Mouse (Mus musculus) neural tube, embryonic 13.5 days (tissue): ENCODE results near the gene Mllt6. TPM values are rescaled to one million over a fixed set of nuclear protein-coding genes. Genes with fewer than 3 reads are reported as not detected.

ENCODE experiments used
- ATAC-seq: fragments of 200-750 bp; cut with Nextera tagmentation; 2 replicates; pipeline ENCODE4 v1.8.0; 2017; ENCODE audit warnings: low read depth, mild to moderate bottlenecking, moderate TSS enrichment, moderate library complexity
- H3K27ac ChIP-seq: fragments of 300-500 bp; sonication (generic); replicated peaks from 2 replicates; pipeline ENCODE4 v1.5.1; 2015; ENCODE audit warnings: moderate library complexity, mild to moderate bottlenecking, inconsistent platforms
- H3K27me3 ChIP-seq: fragments of 300-500 bp; sonication (generic); 2 replicates; pipeline ENCODE4 v1.6.1; 2015; ENCODE audit warnings: mild to moderate bottlenecking, inconsistent platforms
- H3K36me3 ChIP-seq: fragments of 300-500 bp; sonication (generic); 2 replicates; pipeline ENCODE4 v1.6.1; 2015; ENCODE audit warnings: mild to moderate bottlenecking, inconsistent platforms
- H3K4me1 ChIP-seq: fragments of 300-500 bp; sonication (generic); replicated peaks from 2 replicates; pipeline ENCODE4 v1.6.1; 2015; ENCODE audit warnings: inconsistent platforms
- H3K4me2 ChIP-seq: fragments of 300-500 bp; sonication (generic); 2 replicates; pipeline ENCODE4 v1.6.1; 2015; ENCODE audit warnings: inconsistent platforms, mild to moderate bottlenecking, moderate library complexity
- H3K4me3 ChIP-seq: fragments of 300-500 bp; sonication (generic); 2 replicates; pipeline ENCODE4 v1.5.1; 2015; ENCODE audit warnings: mild to moderate bottlenecking, inconsistent platforms
- H3K9ac ChIP-seq: fragments of 300-500 bp; sonication (generic); 2 replicates; pipeline ENCODE4 v1.6.1; 2015; ENCODE audit warnings: moderate library complexity, mild to moderate bottlenecking, inconsistent platforms
- H3K9me3 ChIP-seq: fragments of 300-500 bp; sonication (generic); 2 replicates; pipeline ENCODE4 v1.6.1; 2016; ENCODE audit warnings: inconsistent platforms
- WGBS: fragments of 180-500 bp; shearing (Covaris S2); methylation state at CpG from one replicate; pipeline ENCODE4 v1.1.7; 2015; 5-methylcytosine and 5-hydroxymethylcytosine counted together
- polyA plus RNA-seq: library from polyadenylated mRNA; unstranded; fragments of >200 nt; fragmentation: Nextera tagmentation; extraction: Ambion mirVana; gene quantifications from 2 replicates; pipeline ENCODE4 v1.2.1, GENCODE M21; 2015

Gene Mllt6
- polyA plus RNA-seq, result 3.2 and 3.4 TPM in 2 replicates

- under 1% methylated on average over 44 of the region's 76 CpGs for WGBS
- Histone ChIP-seq H3K4me1 (peaks cover 56% of the 10 kb centered on the region), H3K36me3 (peaks cover 28% of the 10 kb centered on the region)
These were observed at the start of gene Mllt6 for GRCm38 (mm10) chr11:97662893-97663527. Gene Mllt6, plus strand, starts transcription at chr11:97663414.

GRCm38 (mm10) chr11:97615276-97615675, 47.9 kb upstream of the Mllt6 start:
- Histone ChIP-seq H3K4me3 (no peak overlapping the region), H3K4me2 (no peak overlapping the region), H3K36me3 (no peaks in the 10 kb centered on the region), H3K4me1 (no peaks in the 10 kb centered on the region), H3K27me3 (peaks cover 28% of the 10 kb centered on the region), H3K9me3 (no peaks in the 10 kb centered on the region), H3K27ac (no peak overlapping the region), H3K9ac (no peak overlapping the region)
- no peak for ATAC-seq
- 77% methylated on average over 4 of the region's 4 CpGs for WGBS

More at GRCm38 (mm10) chr11:97662893-97663527, at the start of gene Mllt6:
- Histone ChIP-seq H3K4me3 (peak within 1 kb of the TSS; percentile 92), H3K27me3 (peaks cover 21% of the 10 kb centered on the region), H3K27ac (peak within 1 kb of the TSS; percentile 88), H3K9ac (peak within 1 kb of the TSS; percentile 93), H3K9me3 (no peaks in the 10 kb centered on the region), H3K4me2 (peak within 1 kb of the TSS; percentile 83)
- peak; percentile 70 for ATAC-seq

GRCm38 (mm10) chr11:97618368-97618767, 44.8 kb upstream of the Mllt6 start:
- Histone ChIP-seq H3K4me1 (no peaks in the 10 kb centered on the region), H3K4me3 (no peak overlapping the region), H3K27ac (no peak overlapping the region), H3K9me3 (no peaks in the 10 kb centered on the region), H3K27me3 (peaks cover 32% of the 10 kb centered on the region), H3K36me3 (no peaks in the 10 kb centered on the region), H3K4me2 (no peak overlapping the region), H3K9ac (no peak overlapping the region)
- ATAC-seq, result no peak
- WGBS, result 60% methylated on average over 11 of the region's 11 CpGs

DNA sequence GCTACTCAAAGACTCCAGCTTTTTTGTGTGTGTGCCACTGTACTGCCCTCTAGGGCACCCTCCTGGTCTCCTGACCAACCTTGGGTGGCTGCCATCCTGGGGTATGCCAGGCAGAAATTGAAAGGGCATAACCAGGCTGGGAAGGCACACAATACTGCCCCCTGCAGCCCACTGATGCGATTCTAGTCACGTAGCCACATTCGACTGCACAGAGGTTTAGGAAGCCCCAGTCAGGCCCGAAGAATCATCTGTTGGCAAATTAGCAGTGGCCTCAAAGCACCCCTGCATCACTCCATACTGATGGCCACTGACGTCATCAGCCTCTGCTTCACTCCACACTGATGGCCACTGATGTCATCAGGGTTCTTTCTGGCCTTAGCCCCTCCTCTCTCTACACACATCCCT, 43.8 kb upstream of the Mllt6 start:
- Histone ChIP-seq H3K4me1 (no peaks in the 10 kb centered on the region), H3K4me3 (no peak overlapping the region), H3K4me2 (no peak overlapping the region), H3K27ac (no peak overlapping the region), H3K9me3 (no peaks in the 10 kb centered on the region), H3K27me3 (peaks cover 42% of the 10 kb centered on the region), H3K9ac (no peak overlapping the region), H3K36me3 (no peaks in the 10 kb centered on the region)
- WGBS, result 44% methylated on average over 5 of the region's 5 CpGs
- ATAC-seq, result peak; percentile 72

GRCm38 (mm10) chr11:97622440-97622839, 40.8 kb upstream of the Mllt6 start:
- H3K4me2 ChIP-seq, result no peak overlapping the region
- H3K4me3 ChIP-seq, result no peak overlapping the region
- WGBS, result 2% methylated on average over 6 of the region's 6 CpGs
- peaks cover 8% of the 10 kb centered on the region for H3K4me1 ChIP-seq
- H3K27ac ChIP-seq, result no peak overlapping the region
- H3K9ac ChIP-seq, result no peak overlapping the region
- peaks cover 58% of the 10 kb centered on the region for H3K27me3 ChIP-seq
- no peaks in the 10 kb centered on the region for H3K9me3 ChIP-seq
- no peaks in the 10 kb centered on the region for H3K36me3 ChIP-seq
- no peak for ATAC-seq

GRCm38 (mm10) chr11:97623166-97623565, 40.0 kb upstream of the Mllt6 start:
- no peak for ATAC-seq
- 62% methylated on average over 9 of the region's 9 CpGs for WGBS
- peaks cover 58% of the 10 kb centered on the region for H3K27me3 ChIP-seq

GRCm38 (mm10) chr11:97625551-97625950, 37.7 kb upstream of the Mllt6 start:
- Histone ChIP-seq H3K27me3 (peaks cover 71% of the 10 kb centered on the region), H3K9ac (no peak overlapping the region), H3K4me1 (peaks cover 27% of the 10 kb centered on the region), H3K4me2 (no peak overlapping the region), H3K36me3 (no peaks in the 10 kb centered on the region), H3K4me3 (no peak overlapping the region), H3K27ac (no peak overlapping the region), H3K9me3 (no peaks in the 10 kb centered on the region)
- 84% methylated on average over 5 of the region's 5 CpGs for WGBS
- ATAC-seq, result no peak

More at GRCm38 (mm10) chr11:97623166-97623565, 40.0 kb upstream of the Mllt6 start:
- H3K4me1 ChIP-seq, result peaks cover 15% of the 10 kb centered on the region
- H3K27ac ChIP-seq, result no peak overlapping the region
- no peaks in the 10 kb centered on the region for H3K9me3 ChIP-seq
- no peak overlapping the region for H3K4me2 ChIP-seq
- H3K9ac ChIP-seq, result no peak overlapping the region
- no peaks in the 10 kb centered on the region for H3K36me3 ChIP-seq
- H3K4me3 ChIP-seq, result no peak overlapping the region

- H3K36me3 ChIP-seq, result no peaks in the 10 kb centered on the region
- H3K27ac ChIP-seq, result no peak overlapping the region
- no peak overlapping the region for H3K4me2 ChIP-seq
- ATAC-seq, result no peak
- peaks cover 27% of the 10 kb centered on the region for H3K4me1 ChIP-seq
- peaks cover 80% of the 10 kb centered on the region for H3K27me3 ChIP-seq
- H3K9me3 ChIP-seq, result no peaks in the 10 kb centered on the region
- WGBS, result 9% methylated on average over 13 of the region's 13 CpGs
- H3K9ac ChIP-seq, result no peak overlapping the region
- no peak overlapping the region for H3K4me3 ChIP-seq
These were observed 36.8 kb upstream of the Mllt6 start for GRCm38 (mm10) chr11:97626431-97626830.

GRCm38 (mm10) chr11:97626850-97627249, 36.4 kb upstream of the Mllt6 start:
- 8% methylated on average over 10 of the region's 10 CpGs for WGBS
- no peak overlapping the region for H3K4me2 ChIP-seq
- peaks cover 84% of the 10 kb centered on the region for H3K27me3 ChIP-seq
- no peak for ATAC-seq
- peaks cover 27% of the 10 kb centered on the region for H3K4me1 ChIP-seq
- no peak overlapping the region for H3K27ac ChIP-seq
- no peak overlapping the region for H3K9ac ChIP-seq
- H3K4me3 ChIP-seq, result no peak overlapping the region
- H3K36me3 ChIP-seq, result no peaks in the 10 kb centered on the region
- no peaks in the 10 kb centered on the region for H3K9me3 ChIP-seq

- Histone ChIP-seq H3K27me3 (peaks cover 85% of the 10 kb centered on the region), H3K4me3 (peak overlapping the region; percentile 66), H3K36me3 (no peaks in the 10 kb centered on the region), H3K27ac (no peak overlapping the region), H3K9ac (no peak overlapping the region), H3K4me1 (peaks cover 27% of the 10 kb centered on the region), H3K9me3 (no peaks in the 10 kb centered on the region), H3K4me2 (peak overlapping the region; percentile 79)
- ATAC-seq, result no peak
- 2% methylated on average over 30 of the region's 30 CpGs for WGBS
These were observed 35.5 kb upstream of the Mllt6 start for GRCm38 (mm10) chr11:97627556-97628302.

DNA sequence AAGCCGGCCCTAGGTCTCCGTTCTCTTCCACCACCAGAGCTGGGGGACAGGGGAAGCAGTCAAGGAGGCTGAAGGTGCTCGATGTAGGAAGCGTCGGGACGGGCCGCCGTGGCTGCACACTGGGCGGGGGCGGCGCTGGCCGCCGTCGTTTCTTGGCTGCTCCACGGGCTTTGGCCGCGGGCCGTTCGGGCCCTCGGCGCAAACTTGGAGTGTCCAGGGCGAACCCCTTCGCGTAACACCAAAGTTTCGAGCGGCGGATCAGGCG, 35.0 kb upstream of the Mllt6 start:
- under 1% methylated on average over 28 of the region's 28 CpGs for WGBS
- H3K36me3 ChIP-seq, result no peaks in the 10 kb centered on the region
- H3K4me2 ChIP-seq, result peak overlapping the region; percentile 79
- ATAC-seq, result no peak
- peak overlapping the region; percentile 66 for H3K4me3 ChIP-seq
- H3K4me1 ChIP-seq, result peaks cover 27% of the 10 kb centered on the region
- H3K27me3 ChIP-seq, result peaks cover 83% of the 10 kb centered on the region
- H3K9ac ChIP-seq, result peak overlapping the region; percentile 84; the same call in 1 of the 2 replicates
- H3K9me3 ChIP-seq, result no peaks in the 10 kb centered on the region
- H3K27ac ChIP-seq, result no peak overlapping the region

GRCm38 (mm10) chr11:97628568-97629518, 34.4 kb upstream of the Mllt6 start:
- Histone ChIP-seq H3K9me3 (no peaks in the 10 kb centered on the region), H3K27me3 (peaks cover 77% of the 10 kb centered on the region), H3K4me1 (peaks cover 27% of the 10 kb centered on the region), H3K27ac (no peak overlapping the region), H3K36me3 (no peaks in the 10 kb centered on the region), H3K4me2 (peak overlapping the region; percentile 79), H3K9ac (peak overlapping the region; percentile 84), H3K4me3 (peak overlapping the region; percentile 66)
- under 1% methylated on average over 102 of the region's 106 CpGs for WGBS
- ATAC-seq, result peak; percentile 44
